Mouse (Mus musculus): ENCODE data around the gene Rap1gap.

- TF ChIP-seq CTCF (IDR thresholded peaks at IDR 0.05 in 2 of 3, conservative IDR thresholded peaks at IDR 0.05 in 1 of 3; ENCODE audit: control insufficient read depth in 1 of 3, insufficient read depth in 1 of 3, low read depth in 2 of 3, low read length in 3 of 3, poor library complexity in 1 of 3, severe bottlenecking in 1 of 3) = no peak
- no peak for TF ChIP-seq TCF12 (IDR thresholded peaks at IDR 0.05; ENCODE audit: low read depth, low read length)
- no peak for TF ChIP-seq CHD2 (IDR thresholded peaks at IDR 0.05; ENCODE audit: low read length)
- TF ChIP-seq E2F4 (IDR thresholded peaks at IDR 0.05; ENCODE audit: borderline replicate concordance, low read depth, low read length) = no peak
- no peak for TF ChIP-seq USF2 (IDR thresholded peaks at IDR 0.05; ENCODE audit: borderline replicate concordance in 1 of 2, insufficient read depth in 1 of 2, low read depth in 1 of 2, low read length in 2 of 2)
Measured at GRCm38 (mm10) chr4:137766365-137766764, 101.8 kb downstream of the Rap1gap start.

Measured in MEL (cell line).